Mouse (Mus musculus) stomach, embryonic 14.5 days (tissue): ENCODE measurements around the gene Dcaf8. TPM values are rescaled to one million over a fixed set of nuclear protein-coding genes. Genes with fewer than 3 reads are reported as not detected.

ENCODE experiments used
- ATAC-seq: fragments of 200-750 bp; cut with Nextera tagmentation; 2 replicates; pipeline ENCODE4 v1.8.0; 2017; ENCODE audit warnings: low read depth, moderate TSS enrichment; ENCODE audit not compliant: insufficient number of reproducible peaks, insufficient read depth, low FRiP score
- H3K27ac ChIP-seq: fragments of 300-500 bp; sonication (generic); 2 replicates; pipeline ENCODE4 v1.5.1; 2014; ENCODE audit warnings: mild to moderate bottlenecking, low read length, moderate library complexity, mixed read lengths
- H3K27me3 ChIP-seq: fragments of 300-500 bp; sonication (generic); 2 replicates; pipeline ENCODE4 v1.6.1; 2014; ENCODE audit warnings: low read length, control low read depth, mixed read lengths; ENCODE audit not compliant: control insufficient read depth, insufficient read depth
- H3K36me3 ChIP-seq: fragments of 300-500 bp; sonication (generic); 2 replicates; pipeline ENCODE4 v1.6.1; 2014; ENCODE audit warnings: mild to moderate bottlenecking, control low read depth, low read length, moderate library complexity, mixed read lengths; ENCODE audit not compliant: control insufficient read depth, insufficient read depth
- H3K4me1 ChIP-seq: fragments of 300-500 bp; sonication (generic); 2 replicates; pipeline ENCODE4 v1.6.1; 2014; ENCODE audit warnings: low read length, control low read depth, mixed read lengths; ENCODE audit not compliant: control insufficient read depth, insufficient read depth
- H3K4me2 ChIP-seq: fragments of 300-500 bp; sonication (generic); replicated peaks from 2 replicates; pipeline ENCODE4 v1.6.1; 2014; ENCODE audit warnings: low read depth, low read length, control low read depth
- H3K4me3 ChIP-seq: fragments of 300-500 bp; sonication (generic); 2 replicates; pipeline ENCODE4 v1.5.1; 2014; ENCODE audit warnings: low read depth, low read length, control low read depth
- H3K9ac ChIP-seq: fragments of 300-500 bp; sonication (generic); replicated peaks from 2 replicates; pipeline ENCODE4 v1.6.1; 2014; ENCODE audit warnings: low read depth, mild to moderate bottlenecking, control low read depth, low read length, moderate library complexity, mixed read lengths
- H3K9me3 ChIP-seq: fragments of 300-500 bp; sonication (generic); 2 replicates; pipeline ENCODE4 v1.6.1; 2016; ENCODE audit warnings: low read depth, low read length, control low read depth; ENCODE audit not compliant: control insufficient read depth
- WGBS: fragments of 180-500 bp; shearing (Covaris S2); extraction: QIAGEN DNeasy Blood & Tissue Kit; methylation state at CpG from one replicate; pipeline ENCODE4 v1.1.7; 2014; 5-methylcytosine and 5-hydroxymethylcytosine counted together
- polyA plus RNA-seq: library from polyadenylated mRNA; unstranded; fragments of >200 nt; fragmentation: Nextera tagmentation; extraction: Ambion mirVana; gene quantifications from 2 replicates; pipeline ENCODE4 v1.2.1, GENCODE M21; 2014

Gene Dcaf8
- polyA plus RNA-seq, 1 experiment from 2014 or later = 116 TPM

DNA sequence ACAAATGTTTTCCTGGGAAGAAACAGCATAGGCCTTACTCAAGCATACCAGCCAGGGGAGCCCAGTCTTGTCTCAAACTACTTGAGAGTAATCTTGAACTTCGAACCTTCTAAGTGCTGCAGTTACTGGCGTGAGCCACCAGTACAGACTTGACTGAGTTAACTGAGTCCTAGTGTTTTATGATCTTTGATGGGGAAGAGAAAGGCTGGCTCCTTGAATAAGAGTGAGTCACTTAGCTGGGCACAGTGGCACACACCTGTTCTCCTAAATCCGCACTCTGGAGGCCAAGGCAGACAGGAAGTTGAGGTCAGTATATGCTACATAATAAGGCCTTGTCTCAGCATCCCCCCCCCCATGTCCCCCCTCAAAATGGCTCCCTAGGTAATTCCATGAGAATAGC is 6.7 kb downstream of the Dcaf8 start:
- WGBS = 87% methylated on average over 3 of the region's 3 CpGs
- H3K27ac ChIP-seq = no peak overlapping the region
- no peaks in the 10 kb centered on the region for H3K27me3 ChIP-seq
- no peaks in the 10 kb centered on the region for H3K9me3 ChIP-seq
- H3K36me3 ChIP-seq = peaks cover 44% of the 10 kb centered on the region
- no peak overlapping the region for H3K4me2 ChIP-seq
- peaks cover 6% of the 10 kb centered on the region for H3K4me1 ChIP-seq
- no peak overlapping the region for H3K9ac ChIP-seq
- no peak overlapping the region for H3K4me3 ChIP-seq
- no peak for ATAC-seq

DNA sequence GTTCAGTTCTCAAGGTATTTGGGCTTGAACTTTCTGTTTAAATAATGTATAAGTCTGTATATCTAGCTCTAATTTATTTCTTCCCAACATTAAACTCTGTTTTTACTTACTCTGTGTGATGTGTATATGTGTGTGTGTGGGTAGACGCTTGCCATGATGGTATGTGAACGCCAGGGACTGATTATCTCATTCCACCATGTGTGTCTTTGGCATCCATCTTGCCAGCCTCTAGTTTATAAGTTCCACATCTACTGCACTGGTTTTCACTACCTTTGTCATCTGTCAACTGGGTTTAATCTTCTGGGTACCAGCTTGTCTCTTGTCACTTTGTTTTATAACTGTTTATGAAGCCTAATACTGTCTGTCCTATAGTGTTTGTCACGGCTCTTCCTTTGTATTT is 7.6 kb downstream of the Dcaf8 start:
- Histone ChIP-seq H3K27ac (no peak overlapping the region), H3K27me3 (no peaks in the 10 kb centered on the region), H3K4me1 (peaks cover 11% of the 10 kb centered on the region), H3K9ac (no peak overlapping the region), H3K4me3 (no peak overlapping the region), H3K9me3 (no peaks in the 10 kb centered on the region), H3K36me3 (peaks cover 44% of the 10 kb centered on the region), H3K4me2 (no peak overlapping the region)
- no peak for ATAC-seq
- 90% methylated on average over 3 of the region's 3 CpGs for WGBS

DNA sequence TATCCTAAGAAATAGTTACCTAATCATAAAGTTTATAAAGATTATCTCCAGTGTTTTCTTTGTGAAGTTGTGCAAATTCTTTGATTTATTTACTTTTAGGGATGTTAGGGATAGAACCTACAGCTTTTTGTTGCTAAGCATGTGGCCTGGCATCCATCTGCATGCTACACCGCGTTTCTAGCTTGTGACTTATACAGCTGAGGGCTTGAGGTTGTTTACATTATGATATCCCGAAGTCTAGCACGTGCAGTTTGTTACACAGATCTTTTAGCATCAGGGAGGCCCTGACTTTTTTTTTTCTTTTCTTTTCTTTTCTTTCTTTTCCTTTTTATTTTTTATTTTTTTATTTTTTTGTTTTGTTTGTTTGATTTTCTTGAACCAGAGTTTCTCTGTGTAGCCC is 12.1 kb downstream of the Dcaf8 start:
- no peaks in the 10 kb centered on the region for H3K9me3 ChIP-seq
- no peak overlapping the region for H3K4me2 ChIP-seq
- whole genome bisulfite sequencing = 9% methylated on average over 4 of the region's 4 CpGs
- no peak overlapping the region for H3K4me3 ChIP-seq
- peaks cover 16% of the 10 kb centered on the region for H3K4me1 ChIP-seq
- H3K27ac ChIP-seq = peak overlapping the region; percentile 15; the same call in 1 of the 2 replicates
- H3K27me3 ChIP-seq = no peaks in the 10 kb centered on the region
- peaks cover 15% of the 10 kb centered on the region for H3K36me3 ChIP-seq
- no peak overlapping the region for H3K9ac ChIP-seq
- ATAC-seq = no peak

DNA sequence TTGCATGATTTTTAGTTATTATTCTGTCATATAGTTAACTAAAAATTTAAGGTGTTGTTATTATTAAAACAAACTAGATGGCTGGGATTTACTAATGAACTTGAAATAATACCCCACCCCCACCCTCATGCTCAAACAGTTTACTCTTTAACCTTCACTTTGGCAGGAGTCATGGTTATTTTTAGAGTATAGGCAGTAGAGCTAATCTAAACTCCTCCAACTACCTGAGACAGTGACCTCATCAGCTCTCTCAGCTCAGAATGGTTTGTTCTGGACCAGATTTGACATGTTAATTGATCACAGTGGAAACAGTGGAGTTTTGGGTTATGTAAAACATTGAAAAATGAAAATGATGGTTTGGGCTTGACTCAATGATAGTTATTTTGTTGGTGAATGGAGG is 12.6 kb downstream of the Dcaf8 start:
- Histone ChIP-seq H3K9me3 (no peaks in the 10 kb centered on the region), H3K4me1 (peaks cover 16% of the 10 kb centered on the region), H3K36me3 (peaks cover 15% of the 10 kb centered on the region), H3K27me3 (no peaks in the 10 kb centered on the region), H3K4me3 (no peak overlapping the region), H3K4me2 (no peak overlapping the region), H3K9ac (no peak overlapping the region), H3K27ac (no peak overlapping the region; the same call in 1 of the 2 replicates)
- ATAC-seq = 0 out of 2 replicates have a peak, but pooled peaks have one; percentile 56

DNA sequence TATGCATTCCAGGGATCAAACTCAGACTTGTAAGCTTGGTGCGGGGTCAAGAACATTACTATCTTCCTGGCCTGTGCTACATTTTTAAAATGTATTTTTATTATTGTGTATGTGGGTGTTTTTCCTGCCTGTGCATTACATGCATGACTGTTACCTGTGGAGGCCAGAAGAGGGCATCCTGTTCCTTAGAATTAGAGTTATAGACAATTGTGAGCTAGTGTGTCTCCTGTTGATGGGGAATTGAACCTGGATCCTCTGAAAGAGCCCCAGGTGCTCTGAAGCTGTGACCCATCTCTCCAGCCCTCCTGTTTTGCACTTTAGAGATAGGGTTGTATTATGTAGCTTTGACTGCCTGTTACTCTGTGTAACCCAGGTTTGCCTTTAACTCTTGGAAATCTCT is 14.1 kb downstream of the Dcaf8 start:
- no peak for ATAC-seq
- Histone ChIP-seq H3K27ac (no peak overlapping the region), H3K27me3 (no peaks in the 10 kb centered on the region), H3K9me3 (no peaks in the 10 kb centered on the region), H3K4me2 (no peak overlapping the region), H3K36me3 (peaks cover 16% of the 10 kb centered on the region), H3K4me3 (no peak overlapping the region), H3K9ac (no peak overlapping the region), H3K4me1 (peaks cover 16% of the 10 kb centered on the region)
- 86% methylated on average over 1 of the region's 1 CpGs for WGBS

DNA sequence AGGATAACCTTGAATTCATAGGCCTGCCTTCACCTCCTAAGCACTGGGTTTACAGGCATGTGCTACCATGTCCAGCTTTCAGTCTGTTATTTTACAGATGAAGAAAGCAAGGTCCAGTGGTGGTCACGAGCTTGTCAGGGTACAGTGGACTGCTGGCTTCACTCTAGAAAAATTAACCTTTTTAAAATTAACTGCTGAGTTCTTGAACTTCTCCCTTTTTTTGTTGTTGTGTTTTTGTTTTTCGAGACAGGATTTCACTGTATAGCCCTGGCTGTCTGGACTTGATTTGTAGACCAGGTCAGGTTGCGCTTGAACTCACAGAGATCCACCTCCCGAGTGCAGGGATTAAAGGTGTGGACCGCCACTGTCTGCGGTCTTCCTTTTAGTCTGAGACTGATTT is 15.1 kb downstream of the Dcaf8 start:
- peaks cover 25% of the 10 kb centered on the region for H3K36me3 ChIP-seq
- no peak overlapping the region for H3K9ac ChIP-seq
- WGBS = 78% methylated on average over 6 of the region's 6 CpGs
- H3K4me2 ChIP-seq = no peak overlapping the region
- no peaks in the 10 kb centered on the region for H3K9me3 ChIP-seq
- H3K4me3 ChIP-seq = no peak overlapping the region
- H3K27me3 ChIP-seq = no peaks in the 10 kb centered on the region
- H3K27ac ChIP-seq = no peak overlapping the region
- H3K4me1 ChIP-seq = peaks cover 16% of the 10 kb centered on the region
- no peak for ATAC-seq

DNA sequence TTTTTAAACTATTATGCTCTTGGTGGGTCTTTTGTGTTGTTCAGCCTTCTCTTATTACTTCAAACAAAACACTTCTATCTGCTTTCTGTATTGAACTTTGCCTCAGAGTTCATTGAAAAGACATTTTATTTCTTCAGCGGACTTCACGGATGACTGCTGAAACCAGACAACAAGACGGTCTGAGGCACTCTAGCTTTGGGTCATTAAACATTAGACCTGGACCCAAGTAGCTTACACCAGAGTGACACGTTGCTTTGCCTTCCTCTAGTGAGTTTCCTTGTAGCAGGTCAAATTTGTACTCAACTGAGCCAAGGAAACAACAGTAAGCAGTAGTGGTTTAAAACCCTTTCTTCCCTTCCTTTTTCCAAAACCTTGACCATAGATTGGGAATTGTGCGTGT is 20.0 kb downstream of the Dcaf8 start:
- Histone ChIP-seq H3K9me3 (no peaks in the 10 kb centered on the region), H3K27ac (no peak overlapping the region), H3K4me3 (no peak overlapping the region), H3K36me3 (peaks cover 56% of the 10 kb centered on the region), H3K9ac (no peak overlapping the region), H3K4me2 (no peak overlapping the region), H3K27me3 (no peaks in the 10 kb centered on the region), H3K4me1 (no peaks in the 10 kb centered on the region)
- ATAC-seq = no peak
- WGBS = 86% methylated on average over 5 of the region's 5 CpGs

DNA sequence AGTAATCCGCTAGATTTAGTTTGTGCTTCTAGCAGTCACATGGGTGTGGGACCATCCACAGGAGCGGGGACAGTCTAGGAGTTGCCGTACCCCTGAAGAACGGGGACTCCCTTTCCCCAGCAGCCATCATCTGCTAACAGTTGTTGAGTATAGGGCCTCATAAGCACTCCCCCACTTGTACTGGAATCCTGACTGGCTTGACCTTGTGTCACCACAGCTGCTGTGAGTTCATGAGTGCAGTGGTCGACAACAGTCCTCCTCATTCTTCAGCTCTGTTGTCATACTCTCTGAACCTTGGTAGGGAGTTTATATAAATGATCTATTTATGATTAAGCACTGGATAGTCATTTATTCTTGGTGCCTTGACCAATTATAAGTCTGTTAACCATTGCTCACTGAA is 21.9 kb downstream of the Dcaf8 start:
- H3K9ac ChIP-seq = no peak overlapping the region
- WGBS = 92% methylated on average over 5 of the region's 5 CpGs
- H3K4me2 ChIP-seq = no peak overlapping the region
- H3K4me3 ChIP-seq = no peak overlapping the region
- H3K27me3 ChIP-seq = no peaks in the 10 kb centered on the region
- H3K4me1 ChIP-seq = no peaks in the 10 kb centered on the region
- no peaks in the 10 kb centered on the region for H3K9me3 ChIP-seq
- no peak overlapping the region for H3K27ac ChIP-seq
- H3K36me3 ChIP-seq = peaks cover 72% of the 10 kb centered on the region
- no peak for ATAC-seq

DNA sequence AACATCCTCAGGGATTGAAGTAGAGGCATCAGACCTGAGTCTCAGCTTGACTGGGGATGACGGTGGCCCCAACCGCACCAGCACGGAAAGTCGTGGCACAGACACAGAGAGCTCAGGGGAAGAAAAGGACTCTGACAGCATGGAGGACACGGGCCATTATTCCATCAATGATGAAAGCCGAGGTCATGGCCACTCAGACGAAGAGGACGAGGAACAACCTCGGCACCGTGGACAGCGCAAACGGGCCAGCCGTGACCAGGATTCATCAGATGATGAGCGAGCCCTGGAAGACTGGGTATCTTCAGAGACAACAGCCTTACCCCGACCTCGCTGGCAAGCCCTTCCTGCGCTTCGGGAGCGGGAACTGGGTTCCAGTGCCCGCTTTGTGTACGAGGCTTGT is 24.5 kb downstream of the Dcaf8 start:
- ATAC-seq = no peak
- H3K4me1 ChIP-seq = no peaks in the 10 kb centered on the region
- H3K27ac ChIP-seq = no peak overlapping the region
- no peak overlapping the region for H3K9ac ChIP-seq
- no peaks in the 10 kb centered on the region for H3K27me3 ChIP-seq
- peaks cover 69% of the 10 kb centered on the region for H3K36me3 ChIP-seq
- H3K4me3 ChIP-seq = no peak overlapping the region
- WGBS = 92% methylated on average over 21 of the region's 21 CpGs
- no peak overlapping the region for H3K4me2 ChIP-seq
- no peaks in the 10 kb centered on the region for H3K9me3 ChIP-seq
